Mouse (Mus musculus) olfactory bulb, adult 2 months (tissue): ENCODE results near the gene Olfr533.

Experiments used
- CTCF ChIP-seq: fragments of 200-500 bp; IDR thresholded peaks from 2 replicates; pipeline ENCODE4 v1.5.1; 2012; ENCODE audit warnings: low read depth, mild to moderate bottlenecking, low read length, moderate library complexity; ENCODE audit not compliant: insufficient read depth
- POLR2A ChIP-seq: fragments of 200-500 bp; IDR thresholded peaks from 2 replicates; pipeline ENCODE4 v1.6.1; 2012; ENCODE audit warnings: mild to moderate bottlenecking, low read depth, low read length, moderate library complexity; ENCODE audit not compliant: insufficient read depth

DNA sequence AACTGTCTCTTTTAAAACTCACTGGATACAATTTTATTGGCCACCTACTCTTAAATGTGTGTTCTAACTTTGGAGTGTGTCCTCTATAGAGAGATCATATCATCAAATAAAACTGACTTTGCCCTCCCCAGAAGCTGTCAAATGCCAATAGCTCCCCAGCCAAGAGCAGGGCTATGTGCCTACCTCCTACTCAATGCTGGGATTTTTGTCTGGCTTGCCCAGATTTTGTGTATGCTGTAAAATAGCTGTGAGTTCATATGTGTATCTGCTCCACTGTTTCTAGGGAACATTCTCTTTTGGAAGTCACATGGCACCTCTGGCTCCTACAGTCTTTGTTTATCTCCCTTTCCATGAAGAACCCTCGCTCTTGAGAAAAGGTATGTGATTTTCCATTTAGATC lies 25.8 kb downstream of the Olfr533 start:
- no peak for TF ChIP-seq POLR2A
- no peak for TF ChIP-seq CTCF
